ENCODE assay signal across 16 mouse cellular contexts in the genomic region with DNA sequence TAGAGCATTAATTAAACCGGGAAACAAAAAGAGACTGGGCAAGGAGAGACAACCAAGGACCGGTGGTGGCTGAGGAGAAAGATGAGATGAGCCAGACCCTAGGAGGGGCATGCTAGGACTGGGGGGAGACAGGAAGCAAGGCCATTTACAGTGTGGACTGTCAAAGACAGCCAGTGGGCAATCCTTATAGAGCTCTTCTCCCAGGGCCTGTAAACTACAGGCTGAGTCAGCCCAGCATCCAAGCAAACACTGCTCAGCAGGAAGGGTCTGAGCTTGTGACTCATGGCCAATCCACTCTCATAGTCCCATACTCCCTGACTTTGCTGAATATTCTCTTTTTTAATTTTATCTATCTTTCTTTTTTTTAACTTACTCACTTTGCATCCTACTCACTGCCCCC.
DNase-seq lines count a peak whose midpoint lies in the region; TF ChIP-seq lines count a peak whose summit lies in the region.
"Had no signal": no experiment of that assay in that cellular context is flagged by ENCODE, and none has a peak within 500 bp of the region (broad histone marks: within the 10 kb centered on the region; RNA-seq: fewer than 3 reads in every experiment).

No protein-coding gene starts in this region.

- TF ChIP-seq POLR2A in heart, adult 2 months (IDR thresholded peaks at IDR 0.05; ENCODE audit: insufficient read depth, low read depth, low read length) = no peak
- no peak for TF ChIP-seq POLR2A in myocyte (IDR thresholded peaks at IDR 0.05; ENCODE audit: insufficient read length, low read depth)

- intact Hi-C loops in heart, adult 2 months (cut with DNase I) = no loop called here

- H3ac ChIP-seq in myocyte (ENCODE audit: control insufficient read depth, insufficient read length) = no peak overlapping the region

- H3K9ac ChIP-seq in heart, adult 2 months (ENCODE audit: low read depth, low read length) = no peak overlapping the region
- H3K9ac ChIP-seq: forebrain, embryonic 13.5 days; heart, embryonic 12.5 days; hindbrain, embryonic 15.5 days had no signal

- TF ChIP-seq CTCF in heart, adult 2 months (IDR thresholded peaks at IDR 0.05) = no peak

- no peak overlapping the region for H3K4me3 ChIP-seq in heart, adult 2 months
- no peak overlapping the region for H3K4me3 ChIP-seq in myocyte
- H3K4me3 ChIP-seq: forebrain, embryonic 13.5 days; heart, embryonic 12.5 days; hindbrain, embryonic 15.5 days had no signal

- DNase-seq in heart, adult 11 months = peak; percentile 5
- DNase-seq in heart, adult 2 months = no peak
- DNase-seq in 3T3-L1 (ENCODE audit: low read depth, low spot score) = peak; percentile 81
- peak; percentile 60 for DNase-seq in Muller cell, postnatal 12 days (ENCODE audit: inconsistent ontology term)
- DNase-seq in adrenal gland, postnatal 14 days = no peak
- DNase-seq: adrenal gland, postnatal 25 days; B cell, adult 2 months; cerebellum, adult 2 months; cerebellum, postnatal 10 days; gastrocnemius, postnatal 10 days had no signal

- no peaks in the 10 kb centered on the region for H3K27me3 ChIP-seq in heart, adult 2 months (ENCODE audit: control insufficient read depth, insufficient read depth, low read length)
- no peaks in the 10 kb centered on the region for H3K27me3 ChIP-seq in myocyte (ENCODE audit: control insufficient read depth, insufficient read depth, insufficient read length)
- H3K27me3 ChIP-seq: forebrain, embryonic 13.5 days; heart, embryonic 12.5 days; hindbrain, embryonic 15.5 days; Patski had no signal

- H3K4me1 ChIP-seq in heart, adult 2 months (ENCODE audit: control insufficient read depth, insufficient read depth, low read length) = no peaks in the 10 kb centered on the region
- H3K4me1 ChIP-seq: forebrain, embryonic 13.5 days had no signal

- 76% methylated on average over 2 of the region's 2 CpGs for WGBS in heart, adult 2 months

- no peaks in the 10 kb centered on the region for H3K36me3 ChIP-seq in heart, adult 2 months (ENCODE audit: control insufficient read depth, insufficient read depth, low read length)
- H3K36me3 ChIP-seq in myocyte (ENCODE audit: control insufficient read depth, insufficient read depth) = no peaks in the 10 kb centered on the region
- H3K36me3 ChIP-seq: G1E; heart, embryonic 12.5 days; hindbrain, embryonic 15.5 days had no signal

- TF ChIP-seq EP300 in heart, adult 2 months (IDR thresholded peaks at IDR 0.05; ENCODE audit: insufficient read depth, low read depth, low read length) = no peak

- H3K79me2 ChIP-seq in heart, adult 2 months (replicated peaks; ENCODE audit: control insufficient read depth, insufficient read depth, low read length) = no peaks in the 10 kb centered on the region
- no peaks in the 10 kb centered on the region for H3K79me2 ChIP-seq in myocyte (ENCODE audit: control insufficient read depth, insufficient read depth)

- H3K4me2 ChIP-seq in myocyte (ENCODE audit: low read depth) = peak overlapping the region; percentile 46
- H3K4me2 ChIP-seq: forebrain, embryonic 13.5 days; heart, embryonic 12.5 days; hindbrain, embryonic 15.5 days had no signal

- no peak overlapping the region for H3K27ac ChIP-seq in heart, adult 2 months
- H3K27ac ChIP-seq: forebrain, embryonic 13.5 days; hindbrain, embryonic 15.5 days had no signal

TF ChIP-seq in myocyte, 11 proteins besides CTCF, POLR2A, EP300 and RAD21:
- TF ChIP-seq CEBPB (IDR thresholded peaks at IDR 0.05; ENCODE audit: insufficient read depth, poor library complexity, severe bottlenecking) (no peak), MYOD1 (IDR thresholded peaks at IDR 0.05; ENCODE audit: control insufficient read depth in 1 of 3, insufficient read length in 2 of 3, low read depth in 2 of 3) (no peak), USF1 (IDR thresholded peaks at IDR 0.05; ENCODE audit: low read depth) (no peak), POLR2AphosphoS2 (IDR thresholded peaks at IDR 0.05; ENCODE audit: insufficient read length, low read depth) (no peak), REST (IDR thresholded peaks at IDR 0.05; ENCODE audit: insufficient read depth, insufficient read length) (no peak), SRF (IDR thresholded peaks at IDR 0.05; ENCODE audit: control insufficient read depth, insufficient read length, low read depth) (no peak), MAX (IDR thresholded peaks at IDR 0.05; ENCODE audit: low read depth) (no peak), TCF12 (IDR thresholded peaks at IDR 0.05; ENCODE audit: insufficient read depth, poor library complexity, severe bottlenecking) (no peak), MYOG (IDR thresholded peaks at IDR 0.05; ENCODE audit: control insufficient read depth in 1 of 3, insufficient read depth in 1 of 3, insufficient read length in 2 of 3, low read depth in 2 of 3) (no peak)

Comparison
In these comparisons a context has a peak if more than half of its experiments do, and no peak if none do; other contexts are left out.
1. DNase-seq: peak in heart, adult 11 months (single experiment), 3T3-L1 (single experiment) and Muller cell, postnatal 12 days (single experiment); none in heart, adult 2 months (0 of 2) and adrenal gland, postnatal 14 days (single experiment).